Mouse (Mus musculus): ENCODE results near the gene Colgalt1. TPM values are rescaled to one million over a fixed set of nuclear protein-coding genes. Genes with fewer than 3 reads are reported as not detected.

Colgalt1 gene
- polyA plus RNA-seq, 1 experiment from 2014 or later = 45.2 TPM

DNA sequence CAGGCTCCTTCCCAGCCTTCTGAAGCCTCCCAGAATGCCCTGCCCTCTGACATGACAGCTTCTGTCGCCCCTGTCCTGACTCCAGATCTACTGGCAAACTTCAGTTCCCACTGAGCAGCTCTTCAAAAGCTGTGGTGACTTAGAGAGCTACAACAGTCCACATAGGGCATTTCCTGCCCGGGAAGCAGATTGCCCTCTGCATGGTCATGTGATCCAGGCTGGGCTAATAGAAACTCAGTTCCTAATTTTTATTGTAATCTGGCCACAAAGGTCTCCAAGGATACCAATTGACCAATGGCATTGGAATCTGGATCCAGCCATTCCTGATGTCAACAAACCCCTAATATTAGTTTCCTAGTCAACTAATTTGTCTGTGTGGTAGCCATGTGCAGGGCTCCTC, 21.1 kb downstream of the Colgalt1 start:
- Histone ChIP-seq H3K27me3 (ENCODE audit: control insufficient read depth, insufficient read depth, low read length) (peaks cover 8% of the 10 kb centered on the region; the same call in 1 of the 2 replicates), H3K9me3 (replicated peaks; ENCODE audit: control insufficient read depth, low read length) (no peaks in the 10 kb centered on the region; the same call in 1 of the 2 replicates), H3K4me3 (ENCODE audit: low read depth, low read length) (no peak overlapping the region), H3K9ac (replicated peaks; ENCODE audit: low read length) (no peak overlapping the region), H3K27ac (replicated peaks; ENCODE audit: low read depth, low read length) (no peak overlapping the region), H3K36me3 (replicated peaks; ENCODE audit: control insufficient read depth, insufficient read depth, low read depth, low read length) (no peaks in the 10 kb centered on the region), H3K4me2 (ENCODE audit: low read depth, low read length) (no peak overlapping the region), H3K4me1 (ENCODE audit: control insufficient read depth, insufficient read depth, low read length) (peaks cover 2% of the 10 kb centered on the region; the same call in 1 of the 2 replicates)
- DNase-seq (ENCODE audit: low spot score) (no peak), ATAC-seq (replicated peaks; ENCODE audit: insufficient number of reproducible peaks, low FRiP score, low TSS enrichment, low read depth) (no peak)
- WGBS = 60% methylated on average over 2 of the region's 2 CpGs

GRCm38 (mm10) chr8:71633164-71633563, 22.4 kb downstream of the Colgalt1 start:
- Histone ChIP-seq H3K36me3 (replicated peaks; ENCODE audit: control insufficient read depth, insufficient read depth, low read depth, low read length) (no peaks in the 10 kb centered on the region), H3K4me3 (ENCODE audit: low read depth, low read length) (no peak overlapping the region), H3K27me3 (ENCODE audit: control insufficient read depth, insufficient read depth, low read length) (peaks cover 8% of the 10 kb centered on the region; the same call in 1 of the 2 replicates), H3K27ac (replicated peaks; ENCODE audit: low read depth, low read length) (no peak overlapping the region), H3K9ac (replicated peaks; ENCODE audit: low read length) (no peak overlapping the region), H3K4me2 (ENCODE audit: low read depth, low read length) (no peak overlapping the region), H3K9me3 (replicated peaks; ENCODE audit: control insufficient read depth, low read length) (no peaks in the 10 kb centered on the region; the same call in 1 of the 2 replicates), H3K4me1 (ENCODE audit: control insufficient read depth, insufficient read depth, low read length) (no peaks in the 10 kb centered on the region)
- WGBS = 10% methylated on average over 19 of the region's 22 CpGs
- ATAC-seq (replicated peaks; ENCODE audit: insufficient number of reproducible peaks, low FRiP score, low TSS enrichment, low read depth) (no peak), DNase-seq (ENCODE audit: low spot score) (no peak)

DNA sequence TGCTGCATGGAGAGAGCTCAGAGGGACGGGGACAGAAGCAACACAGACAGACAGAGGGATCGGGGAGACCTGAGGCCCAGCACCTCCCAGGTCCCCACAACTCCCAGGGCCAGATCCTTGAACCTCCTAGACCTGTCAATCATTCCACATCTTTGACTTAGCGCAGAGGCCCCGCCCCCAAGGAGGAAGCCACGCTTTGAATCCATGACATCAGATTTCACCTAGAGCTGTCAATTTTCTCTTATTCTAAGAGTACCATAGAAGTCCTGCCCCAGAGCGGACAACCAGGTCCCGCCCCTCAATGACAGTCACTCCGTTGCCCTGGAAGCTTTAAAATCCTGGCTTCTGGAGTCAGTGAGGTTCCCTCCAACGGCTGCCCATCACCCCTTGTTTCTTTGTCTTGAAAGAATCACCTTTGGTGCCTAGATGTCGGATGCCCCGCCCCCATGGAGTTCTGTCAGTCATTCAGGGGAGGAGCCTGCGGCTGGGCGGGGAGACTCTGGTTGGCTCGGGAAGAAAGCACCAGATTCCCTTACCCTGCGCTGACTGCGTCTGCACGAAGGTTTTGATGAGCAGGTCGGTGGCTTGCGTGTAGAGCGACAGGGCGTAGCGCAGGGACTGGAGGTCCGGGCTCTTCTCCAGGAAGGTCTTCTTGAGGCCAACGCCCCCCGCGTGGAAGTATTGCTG, 23.3 kb downstream of the Colgalt1 start:
- Histone ChIP-seq H3K27me3 (ENCODE audit: control insufficient read depth, insufficient read depth, low read length) (peaks cover 8% of the 10 kb centered on the region; the same call in 1 of the 2 replicates), H3K4me3 (ENCODE audit: low read depth, low read length) (no peak overlapping the region), H3K9me3 (replicated peaks; ENCODE audit: control insufficient read depth, low read length) (no peaks in the 10 kb centered on the region; the same call in 1 of the 2 replicates), H3K27ac (replicated peaks; ENCODE audit: low read depth, low read length) (no peak overlapping the region), H3K9ac (replicated peaks; ENCODE audit: low read length) (no peak overlapping the region), H3K4me1 (ENCODE audit: control insufficient read depth, insufficient read depth, low read length) (no peaks in the 10 kb centered on the region), H3K36me3 (replicated peaks; ENCODE audit: control insufficient read depth, insufficient read depth, low read depth, low read length) (no peaks in the 10 kb centered on the region), H3K4me2 (ENCODE audit: low read depth, low read length) (peak overlapping the region; percentile 30)
- DNase-seq (ENCODE audit: low spot score) = peak; percentile 84
- WGBS = under 1% methylated on average over 26 of the region's 26 CpGs
- no peak for ATAC-seq (replicated peaks; ENCODE audit: insufficient number of reproducible peaks, low FRiP score, low TSS enrichment, low read depth)

DNA sequence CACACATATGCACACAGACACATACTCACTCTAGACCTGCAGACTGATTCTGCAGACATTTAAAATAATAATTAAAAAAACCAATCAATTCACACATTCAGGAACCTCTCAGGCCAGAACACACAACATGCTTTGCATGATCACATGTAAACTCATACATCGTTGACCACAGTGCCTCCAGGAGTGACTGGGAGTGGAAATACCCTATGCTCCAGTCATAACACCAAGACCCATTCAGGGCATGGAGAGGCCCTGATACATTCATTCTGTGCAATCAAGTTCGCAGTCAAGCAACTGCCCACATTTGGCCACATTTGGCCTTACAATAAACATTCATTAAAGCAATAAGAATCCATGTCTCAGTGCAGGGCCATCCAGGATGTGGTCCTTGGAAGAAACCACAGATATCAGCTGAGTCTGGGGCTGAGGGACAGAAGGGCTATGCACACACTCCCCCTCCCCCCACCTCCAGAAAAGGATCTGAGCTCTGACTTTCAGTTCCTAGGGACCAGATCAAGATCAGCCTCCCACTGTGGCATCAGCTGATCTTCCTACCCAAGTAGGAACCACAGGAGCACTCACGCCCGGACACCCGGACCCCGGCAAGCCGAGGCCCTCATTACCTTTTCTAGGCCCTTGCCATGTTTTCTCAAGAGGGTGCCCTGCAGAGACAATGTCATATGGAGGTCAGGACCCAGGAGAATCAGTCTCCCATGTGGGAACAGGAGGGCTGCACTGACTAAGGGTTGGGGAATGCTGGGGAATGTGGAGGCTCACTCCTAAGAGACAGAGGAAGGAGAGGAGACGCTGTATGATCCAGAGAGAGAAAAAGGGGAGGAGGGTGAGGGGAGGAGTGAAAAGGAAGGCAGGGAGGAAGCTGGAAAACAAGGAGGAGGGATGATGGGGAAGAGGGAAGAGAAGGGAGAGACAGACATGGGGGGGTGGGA, 26.6 kb downstream of the Colgalt1 start:
- H3K9ac ChIP-seq (replicated peaks; ENCODE audit: low read length) = no peak overlapping the region
- no peak overlapping the region for H3K27ac ChIP-seq (replicated peaks; ENCODE audit: low read depth, low read length)
- WGBS = 63% methylated on average over 8 of the region's 8 CpGs
- H3K36me3 ChIP-seq (replicated peaks; ENCODE audit: control insufficient read depth, insufficient read depth, low read depth, low read length) = no peaks in the 10 kb centered on the region
- peaks cover 5% of the 10 kb centered on the region; the same call in 1 of the 2 replicates for H3K27me3 ChIP-seq (ENCODE audit: control insufficient read depth, insufficient read depth, low read length)
- no peak for DNase-seq (ENCODE audit: low spot score)
- H3K4me2 ChIP-seq (ENCODE audit: low read depth, low read length) = no peak overlapping the region
- H3K4me3 ChIP-seq (ENCODE audit: low read depth, low read length) = no peak overlapping the region
- no peaks in the 10 kb centered on the region for H3K4me1 ChIP-seq (ENCODE audit: control insufficient read depth, insufficient read depth, low read length)
- H3K9me3 ChIP-seq (replicated peaks; ENCODE audit: control insufficient read depth, low read length) = no peaks in the 10 kb centered on the region
- ATAC-seq (replicated peaks; ENCODE audit: insufficient number of reproducible peaks, low FRiP score, low TSS enrichment, low read depth) = no peak

- no peak overlapping the region for H3K9ac ChIP-seq (replicated peaks; ENCODE audit: low read length)
- peaks cover 5% of the 10 kb centered on the region; the same call in 1 of the 2 replicates for H3K27me3 ChIP-seq (ENCODE audit: control insufficient read depth, insufficient read depth, low read length)
Observed at GRCm38 (mm10) chr8:71638321-71638720, 27.5 kb downstream of the Colgalt1 start.

DNA sequence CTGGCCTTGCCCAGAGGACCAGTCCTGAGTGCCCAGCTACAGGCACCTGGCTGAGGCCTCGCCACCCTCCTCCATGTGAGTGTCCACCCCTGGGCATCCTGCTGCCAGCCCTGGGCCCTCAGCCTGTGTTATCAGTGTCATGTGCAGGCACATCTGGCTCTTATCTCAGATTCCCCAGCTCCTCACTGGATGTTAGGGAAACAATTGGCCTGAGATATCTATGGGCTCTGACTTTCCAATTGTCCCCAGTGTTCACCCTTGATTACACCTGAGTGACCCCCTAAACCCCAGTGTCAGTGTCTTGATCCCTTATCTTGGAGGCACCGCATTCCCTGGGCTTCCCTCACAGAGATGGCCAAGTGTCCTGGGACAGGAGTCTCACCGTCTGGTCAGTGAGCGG, 28.5 kb downstream of the Colgalt1 start:
- no peak for ATAC-seq (replicated peaks; ENCODE audit: insufficient number of reproducible peaks, low FRiP score, low TSS enrichment, low read depth)
- no peak overlapping the region for H3K27ac ChIP-seq (replicated peaks; ENCODE audit: low read depth, low read length)
- H3K9me3 ChIP-seq (replicated peaks; ENCODE audit: control insufficient read depth, low read length) = no peaks in the 10 kb centered on the region
- 86% methylated on average over 4 of the region's 4 CpGs for WGBS
- H3K4me3 ChIP-seq (ENCODE audit: low read depth, low read length) = no peak overlapping the region
- DNase-seq (ENCODE audit: low spot score) = no peak
- no peak overlapping the region for H3K4me2 ChIP-seq (ENCODE audit: low read depth, low read length)
- peaks cover 5% of the 10 kb centered on the region; the same call in 1 of the 2 replicates for H3K27me3 ChIP-seq (ENCODE audit: control insufficient read depth, insufficient read depth, low read length)
- no peak overlapping the region for H3K9ac ChIP-seq (replicated peaks; ENCODE audit: low read length)
- H3K4me1 ChIP-seq (ENCODE audit: control insufficient read depth, insufficient read depth, low read length) = no peaks in the 10 kb centered on the region
- no peaks in the 10 kb centered on the region for H3K36me3 ChIP-seq (replicated peaks; ENCODE audit: control insufficient read depth, insufficient read depth, low read depth, low read length)

More at GRCm38 (mm10) chr8:71638321-71638720, 27.5 kb downstream of the Colgalt1 start:
- ATAC-seq (replicated peaks; ENCODE audit: insufficient number of reproducible peaks, low FRiP score, low TSS enrichment, low read depth) (no peak), DNase-seq (ENCODE audit: low spot score) (no peak)
- Histone ChIP-seq H3K36me3 (replicated peaks; ENCODE audit: control insufficient read depth, insufficient read depth, low read depth, low read length) (no peaks in the 10 kb centered on the region), H3K27ac (replicated peaks; ENCODE audit: low read depth, low read length) (no peak overlapping the region), H3K4me3 (ENCODE audit: low read depth, low read length) (no peak overlapping the region), H3K9me3 (replicated peaks; ENCODE audit: control insufficient read depth, low read length) (no peaks in the 10 kb centered on the region), H3K4me2 (ENCODE audit: low read depth, low read length) (no peak overlapping the region), H3K4me1 (ENCODE audit: control insufficient read depth, insufficient read depth, low read length) (no peaks in the 10 kb centered on the region)
- 74% methylated on average over 6 of the region's 6 CpGs for WGBS

DNA sequence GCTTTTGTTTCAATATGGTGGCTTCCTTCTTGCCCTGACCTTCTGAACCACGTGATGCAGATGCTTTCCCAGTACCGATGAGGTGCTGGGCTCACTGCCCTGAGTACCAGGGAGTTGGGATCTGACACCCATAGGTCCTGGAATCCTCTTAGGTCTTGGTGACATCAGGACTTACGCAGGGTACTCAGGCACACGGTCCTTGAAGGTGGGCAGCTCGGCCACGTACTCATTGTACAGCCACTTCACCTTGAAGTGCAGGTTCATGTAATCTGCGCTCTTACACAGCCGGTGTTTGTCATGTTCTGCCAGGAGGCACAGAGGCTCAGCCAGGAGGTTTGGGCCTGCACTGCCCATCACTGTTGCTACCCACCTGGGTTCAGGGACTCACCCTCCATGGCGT, 34.7 kb downstream of the Colgalt1 start:
- DNase-seq (ENCODE audit: low spot score) (no peak), ATAC-seq (replicated peaks; ENCODE audit: insufficient number of reproducible peaks, low FRiP score, low TSS enrichment, low read depth) (0 out of 2 replicates have a peak, but pooled peaks have one; percentile 49)
- Histone ChIP-seq H3K4me2 (ENCODE audit: low read depth, low read length) (no peak overlapping the region), H3K36me3 (replicated peaks; ENCODE audit: control insufficient read depth, insufficient read depth, low read depth, low read length) (no peaks in the 10 kb centered on the region), H3K4me1 (ENCODE audit: control insufficient read depth, insufficient read depth, low read length) (no peaks in the 10 kb centered on the region), H3K27ac (replicated peaks; ENCODE audit: low read depth, low read length) (no peak overlapping the region), H3K4me3 (ENCODE audit: low read depth, low read length) (no peak overlapping the region), H3K9ac (replicated peaks; ENCODE audit: low read length) (no peak overlapping the region), H3K9me3 (replicated peaks; ENCODE audit: control insufficient read depth, low read length) (no peaks in the 10 kb centered on the region), H3K27me3 (ENCODE audit: control insufficient read depth, insufficient read depth, low read length) (no peaks in the 10 kb centered on the region)
- 79% methylated on average over 9 of the region's 9 CpGs for WGBS
